In the genomic region with DNA sequence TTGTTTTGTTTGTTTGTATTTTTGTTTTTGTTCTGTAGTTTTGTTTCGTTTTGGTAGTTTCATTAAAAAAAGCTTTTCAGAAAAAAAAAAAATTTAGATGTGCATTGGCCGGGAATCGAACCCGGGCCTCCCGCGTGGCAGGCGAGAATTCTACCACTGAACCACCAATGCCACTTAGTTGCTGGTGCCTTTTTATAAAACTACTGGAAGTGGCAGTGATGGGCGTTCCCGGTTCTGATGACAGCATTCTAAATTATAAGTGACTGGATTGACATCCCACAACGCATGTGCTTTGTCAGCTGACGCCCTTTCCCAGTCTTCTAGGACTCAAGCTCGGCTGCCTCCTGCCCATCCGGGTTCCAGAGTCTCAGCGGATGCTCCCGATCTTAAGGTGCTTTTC, we compare ENCODE assay signal across 9 mouse cellular contexts. TPM values are rescaled to one million over a fixed set of nuclear protein-coding genes. Genes with fewer than 3 reads are reported as not detected.
A peak's percentile ranks its signal among the peaks of the same experiment; 100 is the strongest.
DNase-seq lines count a peak whose midpoint lies in the region; ATAC-seq and TF ChIP-seq lines count a peak whose summit lies in the region.
"Had no signal": no experiment of that assay in that cellular context is flagged by ENCODE, and none has a peak within 500 bp of the region (broad histone marks: within the 10 kb centered on the region; RNA-seq: fewer than 3 reads in every experiment).

No protein-coding gene starts in this region.

- no peak for TF ChIP-seq POLR2A in kidney, adult 2 months (IDR thresholded peaks at IDR 0.05; ENCODE audit: low read depth, low read length)

- H3K4me1 ChIP-seq in E14TG2a.4 (replicated peaks; ENCODE audit: low read depth, low read length): peaks cover 37% of the 10 kb centered on the region
- H3K4me1 ChIP-seq in kidney, adult 2 months (ENCODE audit: control insufficient read depth, insufficient read depth, low read length): peaks cover 40% of the 10 kb centered on the region
- H3K4me1 ChIP-seq in stomach, embryonic 14.5 days (ENCODE audit: control insufficient read depth, insufficient read depth, low read length): peaks cover 4% of the 10 kb centered on the region; the same call in 1 of the 2 replicates

- H3ac ChIP-seq in C2C12 (ENCODE audit: control insufficient read depth, insufficient read length, low read depth): no peak overlapping the region

- no peak overlapping the region; the same call in 1 of the 2 replicates for H3K27ac ChIP-seq in kidney, adult 2 months (ENCODE audit: insufficient read depth, low read depth, low read length)
- no peak overlapping the region for H3K27ac ChIP-seq in stomach, embryonic 14.5 days (ENCODE audit: low read length)

- H3K79me3 ChIP-seq in C2C12 (ENCODE audit: low read depth): no peaks in the 10 kb centered on the region

- no peak overlapping the region for H3K9ac ChIP-seq in stomach, embryonic 14.5 days (replicated peaks; ENCODE audit: low read depth, low read length)

- no peak for ATAC-seq in stomach, embryonic 14.5 days (ENCODE audit: insufficient number of reproducible peaks, insufficient read depth, low FRiP score, low read depth)

- peak overlapping the region; percentile 74 for H3K4me2 ChIP-seq in stomach, embryonic 14.5 days (replicated peaks; ENCODE audit: low read depth, low read length)

- H3K9me3 ChIP-seq in E14TG2a.4 (ENCODE audit: low read length): peaks cover 4% of the 10 kb centered on the region; the same call in 1 of the 2 replicates
- no peaks in the 10 kb centered on the region for H3K9me3 ChIP-seq in stomach, embryonic 14.5 days (ENCODE audit: control insufficient read depth, low read depth, low read length)

- DNase-seq in cerebellum, postnatal 25 days: peak; percentile 59 to 62
- DNase-seq in heart, adult 8-10 months (ENCODE audit: low spot score): peak; percentile 67
- DNase-seq in kidney, adult 2 months: peak; percentile 39
- peak; percentile 85 for DNase-seq in lung, postnatal 10 days
- no peak for DNase-seq in urinary bladder, postnatal 4 days (ENCODE audit: low spot score in 2 of 2)

- WGBS in kidney, adult 2 months: 26% methylated on average over 15 of the region's 15 CpGs
- WGBS in stomach, embryonic 14.5 days: 12% methylated on average over 15 of the region's 15 CpGs

- peak overlapping the region; percentile 28 for H3K4me3 ChIP-seq in C2C12 (ENCODE audit: insufficient read depth, poor library complexity, severe bottlenecking)
- peak overlapping the region; percentile 79 for H3K4me3 ChIP-seq in E14TG2a.4 (replicated peaks; ENCODE audit: low read length)
- peak overlapping the region; percentile 16 for H3K4me3 ChIP-seq in kidney, adult 2 months (ENCODE audit: insufficient read depth, low read depth, low read length)
- H3K4me3 ChIP-seq in stomach, embryonic 14.5 days (ENCODE audit: low read depth, low read length): peak overlapping the region; percentile 39

- H3K36me3 ChIP-seq in C2C12 (ENCODE audit: control insufficient read depth, insufficient read depth) (no peaks in the 10 kb centered on the region), E14TG2a.4 (ENCODE audit: insufficient read depth, low read length) (no peaks in the 10 kb centered on the region)
- H3K36me3 ChIP-seq in kidney, adult 2 months (ENCODE audit: control insufficient read depth, insufficient read depth, low read length): no peaks in the 10 kb centered on the region
- no peaks in the 10 kb centered on the region for H3K36me3 ChIP-seq in stomach, embryonic 14.5 days (ENCODE audit: control insufficient read depth, insufficient read depth, low read length)

- H3K27me3 ChIP-seq in C2C12 (ENCODE audit: control insufficient read depth, insufficient read depth, insufficient read length) (no peaks in the 10 kb centered on the region), E14TG2a.4 (ENCODE audit: insufficient read depth, low read length) (no peaks in the 10 kb centered on the region)
- no peaks in the 10 kb centered on the region for H3K27me3 ChIP-seq in kidney, adult 2 months (replicated peaks; ENCODE audit: control insufficient read depth, insufficient read depth, low read length)
- H3K27me3 ChIP-seq in stomach, embryonic 14.5 days (ENCODE audit: control insufficient read depth, insufficient read depth, low read length): no peaks in the 10 kb centered on the region

- TF ChIP-seq CTCF in C2C12 (IDR thresholded peaks at IDR 0.05; ENCODE audit: control insufficient read depth, insufficient read depth, insufficient read length): no peak
- TF ChIP-seq CTCF in E14TG2a.4 (conservative IDR thresholded peaks at IDR 0.05; ENCODE audit: low read length): no peak
- no peak for TF ChIP-seq CTCF in kidney, adult 2 months (conservative IDR thresholded peaks at IDR 0.05; ENCODE audit: insufficient read depth, insufficient read length, low read depth, low read length)

- no peaks in the 10 kb centered on the region for H3K79me2 ChIP-seq in C2C12 (ENCODE audit: control insufficient read depth, insufficient read depth)

TF ChIP-seq in C2C12, 6 proteins besides CTCF, POLR2A, EP300 and RAD21:
- TF ChIP-seq USF1 (IDR thresholded peaks at IDR 0.05; ENCODE audit: low read depth): no peak
- no peak for TF ChIP-seq CEBPB (IDR thresholded peaks at IDR 0.05; ENCODE audit: low read depth)
- no peak for TF ChIP-seq FOSL1 (IDR thresholded peaks at IDR 0.05; ENCODE audit: insufficient read depth, low read length, poor library complexity, severe bottlenecking)

RNA-seq across cellular contexts. Expression of a gene that starts 55.0 kb away (rescaled TPM):
- 0.08 TPM for polyA plus RNA-seq in C2C12 (2012; fragmentation: generic; extraction: Trizol)
- total RNA-seq in heart, adult 8-10 months (2022): not detected
- not detected in 2 replicates for polyA plus RNA-seq in kidney, adult 2 months (2012; rRNA removed)
- polyA plus RNA-seq in stomach, embryonic 14.5 days (2014; fragmentation: Nextera tagmentation; extraction: Ambion mirVana): 1.2 and 1.7 TPM in 2 replicates
- polyA plus RNA-seq: gonadal fat pad, adult 2 months had no signal

Comparison
In these comparisons a context has a peak if more than half of its experiments do, and no peak if none do; other contexts are left out.
1. H3K4me3 ChIP-seq: peak in every context shown above with its lines; median percentile 79 in E14TG2a.4; 39 in stomach, embryonic 14.5 days; 28 in C2C12; 16 in kidney, adult 2 months.
2. DNase-seq: peak in cerebellum, postnatal 25 days (2 of 2), heart, adult 8-10 months (single experiment), kidney, adult 2 months (single experiment) and lung, postnatal 10 days (single experiment); none in urinary bladder, postnatal 4 days (0 of 2).